Mouse (Mus musculus): ENCODE data around the gene Pidd1.

- TF ChIP-seq CTCF (IDR thresholded peaks at IDR 0.05; ENCODE audit: borderline replicate concordance, insufficient read depth, low read length) = no peak
- no peak for TF ChIP-seq POLR2A (IDR thresholded peaks at IDR 0.05; ENCODE audit: low read depth, low read length)
These were observed 4.0 kb downstream of the Pidd1 start for GRCm38 (mm10) chr7:141439811-141440210.
